Mouse (Mus musculus): ENCODE results near the gene Cst7.

GRCm38 (mm10) chr2:150600263-150600662 lies 30.0 kb downstream of the Cst7 start:
- TF ChIP-seq ZC3H11A (IDR thresholded peaks at IDR 0.05; ENCODE audit: borderline replicate concordance, low read depth, low read length) (no peak), HCFC1 (IDR thresholded peaks at IDR 0.05; ENCODE audit: borderline replicate concordance, insufficient read depth, low read length) (no peak)

All from ES-E14 (cell line).